Mouse (Mus musculus) activated CD4-positive, CD25-positive, alpha-beta regulatory T cell, adult 4 months (primary cell): Measurements from ENCODE around the gene Ccl1. TPM values are rescaled to one million over a fixed set of nuclear protein-coding genes. Genes with fewer than 3 reads are reported as not detected.
A peak's percentile ranks its signal among the peaks of the same experiment; 100 is the strongest.

Source experiments
- ATAC-seq: one replicate; pipeline ENCODE4 v1.8.0; 2017
- polyA plus RNA-seq, 2 experiments: library from polyadenylated mRNA; unstranded; fragments of 100-300 nt; shearing (Covaris generic); gene quantifications; one replicate each; pipeline ENCODE4 v1.2.1; 2017

Ccl1 gene
- 10 to 100 TPM; 15.6 to 36.8 TPM for polyA plus RNA-seq

GRCm38 (mm10) chr11:82305590-82305989 is at the start of gene Ccl1:
Ccl1 (minus strand) TSS chr11:82305690.
- ATAC-seq = no peak

GRCm38 (mm10) chr11:82351039-82351438 is 45.5 kb upstream of the Ccl1 start:
- no peak for ATAC-seq

GRCm38 (mm10) chr11:82340900-82341299 is 35.4 kb upstream of the Ccl1 start:
- ATAC-seq = no peak

GRCm38 (mm10) chr11:82340416-82340815 is 34.9 kb upstream of the Ccl1 start:
- ATAC-seq = no peak

- no peak for ATAC-seq
Observed at GRCm38 (mm10) chr11:82339921-82340401, 34.5 kb upstream of the Ccl1 start.

- ATAC-seq = no peak
Observed at GRCm38 (mm10) chr11:82313153-82313552, 7.7 kb upstream of the Ccl1 start.

- ATAC-seq = no peak
Observed at GRCm38 (mm10) chr11:82310336-82311045, 5.0 kb upstream of the Ccl1 start.

- ATAC-seq = no peak
Observed at GRCm38 (mm10) chr11:82297895-82298294, 7.6 kb downstream of the Ccl1 start.

- no peak for ATAC-seq
Observed at GRCm38 (mm10) chr11:82290841-82291240, 14.6 kb downstream of the Ccl1 start.

- no peak for ATAC-seq
Observed at GRCm38 (mm10) chr11:82274149-82274812, 31.2 kb downstream of the Ccl1 start.

- no peak for ATAC-seq
Observed at GRCm38 (mm10) chr11:82259131-82259530, 46.4 kb downstream of the Ccl1 start.

GRCm38 (mm10) chr11:82255601-82256000 is 49.9 kb downstream of the Ccl1 start:
- ATAC-seq = no peak

- ATAC-seq = no peak
Observed at GRCm38 (mm10) chr11:82253421-82253820, 52.1 kb downstream of the Ccl1 start.

- ATAC-seq = no peak
Observed at GRCm38 (mm10) chr11:82251251-82251650, 54.2 kb downstream of the Ccl1 start.

- no peak for ATAC-seq
Observed at GRCm38 (mm10) chr11:82249945-82250344, 55.5 kb downstream of the Ccl1 start.

GRCm38 (mm10) chr11:82237439-82237838 is 68.1 kb downstream of the Ccl1 start:
- no peak for ATAC-seq

- ATAC-seq = no peak
Observed at GRCm38 (mm10) chr11:82235551-82236207, 69.8 kb downstream of the Ccl1 start.

- no peak for ATAC-seq
Observed at GRCm38 (mm10) chr11:82233991-82234390, 71.5 kb downstream of the Ccl1 start.

GRCm38 (mm10) chr11:82226976-82227375 is 78.5 kb downstream of the Ccl1 start:
- ATAC-seq = no peak

- no peak for ATAC-seq
Observed at GRCm38 (mm10) chr11:82225936-82226335, 79.6 kb downstream of the Ccl1 start.

GRCm38 (mm10) chr11:82216531-82216930 is 89.0 kb downstream of the Ccl1 start:
- ATAC-seq = no peak

GRCm38 (mm10) chr11:82214405-82214804 is 91.1 kb downstream of the Ccl1 start:
- ATAC-seq = peak; percentile 95

GRCm38 (mm10) chr11:82206960-82207488 is 98.5 kb downstream of the Ccl1 start:
- ATAC-seq = no peak
